Mouse (Mus musculus) gonadal fat pad, adult 2 months (tissue): ENCODE measurements around the gene Fbxw11. TPM values are rescaled to one million over a fixed set of nuclear protein-coding genes. Genes with fewer than 3 reads are reported as not detected.

ENCODE experiments used
- DNase-seq: peaks from one replicate; pipeline ENCODE4 v3.0.0-alpha.2; 2012; ENCODE audit warnings: low read depth
- polyA plus RNA-seq: library from polyadenylated mRNA; depleted of rRNA; stranded (reverse); fragments of >200 nt; gene quantifications from 2 replicates; pipeline ENCODE4 v1.2.3, GENCODE M21; 2012

The Fbxw11 gene
- polyA plus RNA-seq, 1 experiment = 57.2 TPM

DNA sequence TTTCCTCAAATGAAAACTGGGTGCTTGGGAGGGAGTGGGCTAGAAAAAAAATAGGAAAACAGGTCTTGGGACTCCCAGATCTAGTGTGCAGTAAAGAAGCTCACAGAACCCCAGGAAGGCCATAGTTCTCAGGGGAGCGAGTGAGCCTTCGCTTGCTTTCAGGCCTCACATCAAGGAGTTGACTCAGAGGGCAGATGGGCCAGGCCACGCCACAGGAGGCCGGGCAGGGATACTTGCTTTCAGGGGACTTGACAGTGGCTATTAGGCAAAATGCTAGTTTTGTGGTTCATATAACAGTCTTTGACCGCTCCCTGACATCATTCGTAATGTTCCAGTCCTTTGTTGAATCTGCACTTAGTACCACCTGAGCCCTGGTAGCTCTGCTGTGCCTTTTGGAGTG is 18.6 kb upstream of the Fbxw11 start:
- DNase-seq = no peak

DNA sequence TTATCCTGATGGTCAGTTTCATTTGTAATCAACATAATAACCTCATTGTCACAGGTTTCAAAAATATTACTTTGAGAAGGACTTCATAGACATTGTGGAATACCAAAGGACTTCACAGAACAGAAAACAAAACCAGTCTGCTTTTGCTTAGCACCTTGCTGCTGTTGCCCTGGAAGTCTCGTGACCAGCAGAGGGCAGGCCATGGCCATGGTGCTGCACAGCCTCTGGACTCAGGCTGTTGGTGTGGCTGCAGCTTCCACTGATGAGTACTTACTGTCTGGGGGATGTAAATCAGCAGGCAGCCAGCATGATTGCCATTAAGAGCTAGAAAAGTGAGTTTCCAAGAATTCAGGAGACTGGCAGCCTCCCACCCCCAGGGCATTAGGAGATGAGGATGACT is 16.8 kb upstream of the Fbxw11 start:
- DNase-seq = no peak

DNA sequence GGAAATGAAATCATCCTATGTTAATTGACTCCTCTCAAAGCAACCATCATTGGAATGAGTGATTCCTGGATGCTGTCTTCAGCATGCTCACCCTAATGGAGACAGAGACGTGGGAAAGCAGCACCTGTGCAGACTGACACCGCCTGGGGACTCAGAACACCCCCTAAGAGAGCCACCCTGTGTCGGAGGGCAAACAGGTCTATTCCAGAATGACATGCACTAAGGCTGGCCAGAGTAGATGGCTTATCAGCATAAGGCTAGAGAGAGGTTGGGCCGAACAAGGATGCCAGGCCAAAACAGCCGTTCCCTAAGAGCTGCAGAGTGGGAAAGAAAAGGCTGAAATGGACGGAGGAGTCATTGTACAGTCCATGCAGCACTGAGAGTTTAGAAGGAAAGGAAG is 16.4 kb upstream of the Fbxw11 start:
- no peak for DNase-seq

DNA sequence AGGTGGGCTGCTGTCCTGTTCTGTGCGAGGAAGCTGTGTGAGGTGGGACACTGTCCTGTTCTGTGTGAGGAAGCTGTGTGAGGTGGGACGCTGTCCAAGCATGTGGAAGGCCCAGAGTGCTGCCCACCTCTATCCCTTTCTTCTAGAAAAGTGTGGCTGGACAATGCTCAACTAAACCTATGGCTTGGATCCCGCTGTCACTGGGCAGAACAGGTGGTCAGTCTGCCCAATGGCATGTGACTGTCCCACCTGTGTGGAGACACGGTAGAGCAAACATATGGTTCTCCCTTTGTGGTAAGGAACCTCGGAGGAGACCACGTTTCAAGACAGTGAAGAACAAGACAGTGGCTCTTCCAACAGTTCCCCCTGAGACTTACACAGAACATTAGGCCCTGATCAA is 14.6 kb upstream of the Fbxw11 start:
- no peak for DNase-seq

DNA sequence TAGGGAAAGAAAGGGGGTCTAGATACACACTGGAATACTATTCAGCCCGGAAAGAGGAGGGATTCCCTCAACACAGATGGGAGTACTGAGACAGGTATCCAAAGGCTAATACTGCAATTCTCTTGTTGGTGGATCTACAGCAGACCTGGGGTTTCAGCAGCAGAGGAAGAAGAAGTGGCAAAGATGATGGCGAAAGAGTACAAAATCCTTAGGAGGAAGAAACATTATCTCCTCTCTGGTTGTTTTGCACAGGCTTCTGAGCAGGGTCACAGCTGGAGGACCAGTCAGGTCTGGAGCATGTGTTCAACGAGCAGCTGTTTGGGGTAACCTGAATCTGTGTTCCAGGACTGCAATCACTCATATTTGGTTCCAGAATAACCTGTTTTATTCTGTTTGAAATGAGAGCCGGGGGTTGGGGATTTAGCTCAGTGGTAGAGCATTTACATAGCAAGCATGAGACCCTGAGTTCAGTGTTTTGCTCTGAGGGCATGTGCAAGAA is 12.8 kb upstream of the Fbxw11 start:
- DNase-seq = no peak

DNA sequence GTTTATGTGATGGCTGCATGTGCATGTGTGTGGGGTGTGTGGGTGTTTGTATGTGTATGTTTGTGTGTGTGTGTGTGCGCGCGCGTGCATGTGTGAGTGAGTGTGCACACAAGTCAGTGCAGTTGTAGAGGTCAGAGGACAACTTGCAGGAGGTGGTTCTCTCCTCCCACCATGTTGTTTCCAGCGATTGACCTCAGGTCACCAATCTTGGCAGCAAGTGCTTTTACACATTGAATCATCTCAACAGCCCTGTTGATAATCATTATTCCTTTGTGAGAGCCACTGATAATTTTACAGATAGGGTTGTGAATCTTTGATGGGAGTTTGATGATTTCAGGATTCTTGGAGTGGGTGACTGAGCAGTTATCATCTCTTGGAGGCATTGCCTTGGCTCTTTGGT is 9.9 kb upstream of the Fbxw11 start:
- no peak for DNase-seq

DNA sequence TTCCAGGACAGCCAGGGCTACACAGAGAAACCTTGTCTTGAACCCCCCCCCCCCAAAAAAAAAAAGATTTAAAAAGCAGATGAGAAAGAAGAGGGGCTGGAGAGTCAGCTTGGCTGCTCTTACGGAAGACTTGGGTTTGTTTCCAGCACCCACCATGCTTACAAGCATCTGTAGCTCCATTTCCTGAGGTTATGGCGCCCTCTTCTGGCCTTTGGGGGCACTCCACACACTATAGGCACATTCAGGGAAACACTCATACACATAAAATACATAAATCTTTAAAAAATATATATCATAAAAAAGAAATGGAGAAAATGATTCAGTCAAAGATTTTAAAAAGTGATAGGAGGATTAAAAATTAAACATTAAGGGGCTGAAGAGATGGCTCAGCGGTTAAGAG is 9.0 kb upstream of the Fbxw11 start:
- DNase-seq = no peak

DNA sequence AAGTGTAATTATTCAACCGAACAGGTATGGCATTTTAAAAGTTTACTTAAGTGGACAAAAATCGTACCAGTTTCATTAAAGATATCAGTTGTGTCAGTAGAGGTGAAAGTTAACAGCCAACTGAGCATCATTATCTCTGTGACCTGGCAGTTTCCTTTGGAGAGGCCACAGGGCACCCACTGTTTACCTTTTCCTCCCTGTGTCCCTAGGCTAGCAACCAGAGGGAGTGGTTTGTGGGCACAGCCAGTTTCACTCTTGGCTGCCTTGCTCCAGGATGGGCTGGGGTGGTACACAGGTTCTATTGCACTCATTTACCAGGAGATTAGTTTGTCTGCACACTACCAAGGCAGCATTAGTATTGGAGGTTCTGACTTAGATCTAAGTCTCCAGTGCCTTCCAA is 8.4 kb upstream of the Fbxw11 start:
- no peak for DNase-seq

DNA sequence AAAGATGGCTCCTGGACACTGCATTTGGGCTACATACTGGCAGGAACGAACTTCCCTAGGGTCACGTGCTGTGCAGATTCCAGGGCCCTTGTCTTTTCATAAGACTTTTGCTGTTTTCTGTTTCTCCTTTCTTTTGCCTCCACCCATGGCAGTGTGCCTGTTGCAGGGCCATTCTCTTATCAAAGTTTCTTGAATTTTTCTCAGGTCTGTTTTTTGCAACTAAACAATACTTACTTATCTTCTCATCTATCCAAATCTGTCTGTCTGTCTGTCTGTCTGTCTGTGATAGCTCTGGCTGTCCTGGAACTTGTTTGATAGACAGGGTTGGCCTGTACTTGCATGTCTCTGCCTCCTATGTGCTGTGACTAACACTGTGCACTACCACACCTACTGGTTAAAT is 7.7 kb upstream of the Fbxw11 start:
- DNase-seq = no peak

DNA sequence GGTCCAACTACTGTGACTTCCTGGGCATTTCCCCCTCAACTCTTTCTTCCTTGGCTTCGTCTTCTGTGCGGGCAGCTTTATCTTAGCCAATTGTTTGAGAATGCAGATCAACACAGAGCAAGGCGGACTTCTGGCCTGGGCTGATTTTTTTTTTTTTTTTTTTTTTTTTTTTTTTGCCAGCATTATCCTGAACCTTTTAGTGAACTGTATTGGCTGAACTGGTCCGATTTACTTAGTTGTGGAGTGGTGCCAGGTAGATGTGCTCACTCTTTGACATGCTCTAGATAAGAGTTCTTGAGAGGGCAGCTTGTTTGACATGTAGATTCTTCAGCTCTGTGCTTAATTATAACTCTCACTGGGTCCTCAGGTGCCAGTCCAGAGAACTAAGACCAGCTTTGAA is 6.2 kb upstream of the Fbxw11 start:
- DNase-seq = no peak

DNA sequence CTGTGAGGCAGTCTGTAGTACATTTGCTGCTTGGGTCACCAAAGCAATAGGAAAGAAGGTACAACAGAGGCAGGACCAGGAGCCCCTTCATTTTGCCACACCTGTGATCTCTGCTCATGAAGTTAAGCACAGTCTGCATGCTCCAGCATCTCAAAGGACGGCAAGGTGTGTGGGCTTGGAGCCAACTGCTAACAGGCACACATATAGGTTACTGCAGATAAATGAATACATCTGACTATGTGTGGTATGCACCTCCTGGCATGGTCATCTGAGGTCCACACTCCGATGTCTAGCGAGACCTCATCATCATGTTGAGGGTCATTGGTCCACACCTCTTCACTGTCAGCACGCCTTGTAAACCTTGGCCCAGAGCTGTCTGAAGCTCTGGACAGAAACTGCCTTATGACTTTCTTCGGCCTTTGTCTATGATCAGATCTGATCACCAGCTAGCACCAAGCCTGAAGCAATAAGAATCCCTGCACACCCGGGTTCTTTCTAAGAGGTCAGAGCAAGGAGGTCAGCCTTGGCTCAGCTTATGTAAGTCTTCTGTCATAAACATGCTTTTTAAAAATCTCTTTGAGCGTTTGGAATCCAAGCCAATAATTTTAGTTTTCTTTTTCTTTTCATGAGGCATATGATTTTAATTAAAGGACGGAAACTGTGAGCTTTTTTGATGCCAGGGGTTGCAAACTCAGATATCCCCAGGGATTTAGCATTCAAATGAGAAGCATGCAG is 3.8 kb upstream of the Fbxw11 start:
- no peak for DNase-seq

DNA sequence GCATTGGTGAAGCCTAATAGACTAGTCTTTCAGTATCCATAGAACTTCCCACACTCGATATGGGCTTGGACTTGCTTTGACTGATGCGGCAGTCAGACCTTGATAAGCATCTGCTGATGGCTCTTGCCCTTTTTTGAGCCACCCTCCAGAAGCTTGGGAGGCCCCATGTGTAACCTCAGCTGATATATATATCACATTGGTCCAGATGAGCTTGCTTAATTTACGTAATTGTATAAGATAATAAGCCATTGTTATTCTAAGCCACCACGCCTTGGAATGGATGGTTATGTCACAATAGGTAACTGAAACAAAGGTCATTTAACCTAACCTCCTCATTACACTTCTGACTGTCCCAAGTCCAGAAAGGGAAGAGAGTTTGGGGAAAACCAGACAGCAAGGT is 1.9 kb upstream of the Fbxw11 start:
- DNase-seq = peak; percentile 57

DNA sequence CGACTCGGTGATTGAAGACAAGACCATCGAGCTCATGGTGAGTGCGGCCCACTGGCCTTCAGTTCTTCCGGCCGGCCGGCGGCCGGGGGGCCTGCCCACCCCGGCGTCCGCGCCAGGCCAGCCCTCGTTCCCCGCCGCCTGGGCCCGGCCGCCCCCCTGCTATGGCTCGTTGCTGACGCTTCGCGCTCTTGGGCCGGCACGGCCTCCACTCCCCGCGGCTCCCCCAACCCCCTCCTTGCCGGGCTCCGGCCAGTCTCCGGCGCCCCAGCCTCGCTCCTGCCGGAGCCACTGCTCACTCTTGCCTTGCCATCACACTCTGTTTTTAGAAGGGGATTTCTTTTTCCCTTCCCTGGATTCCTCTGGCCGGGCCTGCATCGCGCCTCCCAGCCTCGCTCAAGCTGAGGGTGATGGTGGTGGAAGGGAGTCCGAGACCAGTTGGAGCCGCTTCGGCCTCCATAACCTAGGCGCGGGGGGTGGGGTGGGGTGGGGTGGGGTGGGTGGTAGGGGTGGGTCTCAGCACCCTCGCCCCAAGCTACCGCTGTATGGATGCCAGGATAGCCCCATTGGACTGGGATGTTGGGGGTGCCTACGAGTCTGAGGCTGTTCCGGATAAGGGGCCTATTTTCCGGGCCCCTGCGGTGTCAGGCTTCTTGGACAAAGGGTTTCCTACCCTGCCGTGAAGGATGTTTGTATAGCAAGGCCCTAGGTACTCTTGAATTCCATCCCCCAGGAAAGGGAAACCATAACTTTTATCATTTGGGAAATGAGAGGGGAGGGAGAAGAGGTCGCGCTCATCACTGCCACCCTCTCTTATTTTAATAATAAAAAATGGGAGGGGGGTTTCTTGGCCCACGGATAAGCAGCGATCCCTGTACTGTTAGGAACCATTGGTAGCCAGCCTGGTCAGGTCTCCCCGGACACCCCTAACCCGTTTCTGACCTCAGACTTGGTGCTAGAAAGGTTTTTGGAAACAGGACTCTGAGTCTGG is 669 bp downstream of the Fbxw11 start:
- no peak for DNase-seq

DNA sequence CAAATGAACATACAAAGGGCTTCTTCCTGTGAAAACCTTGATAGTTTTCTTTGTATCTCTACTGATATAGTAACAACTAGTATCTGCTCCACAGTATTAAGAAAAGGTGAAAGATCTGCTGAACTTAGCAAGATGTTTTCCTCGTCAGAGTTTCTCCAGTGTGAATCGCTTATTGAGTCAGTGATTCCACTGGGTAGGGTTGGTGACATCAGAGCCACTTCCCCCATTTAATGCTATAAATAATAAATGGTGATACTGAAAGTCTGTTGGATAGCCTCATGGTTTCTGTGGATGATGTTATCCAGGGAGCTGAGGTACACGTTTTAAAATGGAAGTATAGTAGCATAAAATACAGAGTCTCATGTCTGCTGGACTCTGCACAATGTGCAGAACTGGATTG is 1.5 kb downstream of the Fbxw11 start:
- DNase-seq = no peak

DNA sequence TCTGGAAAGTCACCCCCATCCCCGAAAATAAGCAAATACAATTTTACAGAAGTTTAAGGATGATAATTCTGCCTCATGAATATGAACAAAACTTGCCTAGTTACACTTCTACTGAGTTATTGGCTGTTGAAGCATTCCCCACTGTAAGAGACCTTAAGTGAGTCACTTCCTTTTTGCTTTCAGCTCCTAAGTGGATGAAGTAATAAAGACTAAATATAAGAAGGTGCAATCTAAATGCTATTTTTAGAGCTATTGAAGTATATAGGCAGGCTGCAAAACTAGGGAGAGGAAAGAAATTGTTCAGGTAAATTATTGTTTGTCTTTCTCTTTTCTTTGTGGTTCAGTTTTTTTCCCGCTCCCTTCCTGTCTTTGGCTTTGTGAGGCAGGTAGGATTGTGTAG is 4.7 kb downstream of the Fbxw11 start:
- DNase-seq = no peak

DNA sequence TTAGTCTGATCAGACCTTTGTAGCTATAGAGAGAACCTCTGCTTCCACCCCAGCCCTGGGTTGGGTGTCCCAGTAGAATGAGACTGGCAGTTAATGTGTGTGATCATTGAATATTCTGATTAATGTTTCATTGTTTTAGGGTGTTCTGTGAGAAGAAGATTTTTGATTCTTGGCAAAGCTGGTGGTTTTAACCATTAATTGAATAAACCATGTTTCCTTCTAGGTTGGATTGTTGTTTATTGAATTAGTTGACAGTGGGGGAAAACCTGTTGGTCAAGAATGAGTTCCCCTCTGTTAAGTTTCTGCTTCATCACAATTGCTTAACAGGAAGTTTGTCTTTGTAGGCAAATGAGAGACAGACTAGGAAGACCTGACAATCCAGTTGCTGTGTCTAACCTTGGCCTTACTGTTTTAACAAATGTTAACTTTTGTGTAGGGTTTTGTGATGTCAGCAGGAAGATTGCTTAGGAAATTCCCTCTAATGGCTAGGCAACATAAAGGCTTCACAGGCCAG is 7.8 kb downstream of the Fbxw11 start:
- no peak for DNase-seq

DNA sequence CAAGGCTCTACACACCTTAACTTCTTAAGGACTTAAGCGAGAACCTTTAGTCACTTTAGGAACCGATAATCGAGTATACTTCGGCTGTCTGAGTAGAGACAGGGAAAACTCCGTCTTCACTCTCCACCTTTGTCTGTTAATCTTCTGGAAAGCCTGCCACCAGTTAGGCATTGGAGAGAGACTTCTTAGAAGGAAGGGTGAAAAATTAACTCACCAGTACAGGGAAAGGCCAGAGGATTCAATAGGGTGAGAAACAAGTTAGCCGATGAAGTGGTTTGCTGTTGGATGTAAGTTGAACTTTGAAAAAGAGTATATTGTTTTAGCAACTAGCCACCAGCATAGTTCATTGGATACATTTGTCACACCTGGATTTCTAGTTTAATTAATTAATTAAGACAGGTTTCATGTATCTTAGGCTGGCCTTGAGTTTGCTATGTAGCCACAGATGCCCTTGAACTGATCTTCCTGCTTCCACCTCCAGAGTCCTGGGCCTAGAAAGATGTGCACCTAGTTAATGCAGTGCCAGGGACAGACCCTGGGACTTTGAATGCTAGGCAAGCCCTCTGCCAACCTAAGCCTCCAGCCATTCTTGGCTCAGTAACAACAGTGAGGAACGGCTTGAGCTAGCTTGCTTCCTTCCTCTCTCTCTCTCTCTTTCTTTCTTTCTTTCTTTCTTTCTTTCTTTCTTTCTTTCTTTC is 8.5 kb downstream of the Fbxw11 start:
- DNase-seq = no peak

DNA sequence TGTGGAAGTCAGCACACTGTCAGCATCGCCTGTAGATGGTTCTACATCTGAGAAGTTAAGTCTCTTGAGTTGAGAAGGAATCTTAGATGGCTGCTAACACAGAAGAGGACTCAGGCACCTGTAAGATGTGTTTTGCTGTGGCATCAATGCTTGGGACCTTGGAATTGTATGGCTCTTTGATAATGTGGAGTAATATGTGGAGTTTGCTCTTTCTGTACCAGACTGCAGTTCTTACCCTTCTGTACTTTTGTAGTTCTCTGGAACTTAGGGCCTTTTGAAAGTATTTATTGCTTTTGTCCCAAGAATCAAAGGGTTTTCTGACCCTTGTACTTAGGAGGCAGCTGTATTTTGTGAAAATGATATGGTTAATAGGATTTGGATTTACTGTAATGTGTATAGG is 9.2 kb downstream of the Fbxw11 start:
- DNase-seq = no peak

DNA sequence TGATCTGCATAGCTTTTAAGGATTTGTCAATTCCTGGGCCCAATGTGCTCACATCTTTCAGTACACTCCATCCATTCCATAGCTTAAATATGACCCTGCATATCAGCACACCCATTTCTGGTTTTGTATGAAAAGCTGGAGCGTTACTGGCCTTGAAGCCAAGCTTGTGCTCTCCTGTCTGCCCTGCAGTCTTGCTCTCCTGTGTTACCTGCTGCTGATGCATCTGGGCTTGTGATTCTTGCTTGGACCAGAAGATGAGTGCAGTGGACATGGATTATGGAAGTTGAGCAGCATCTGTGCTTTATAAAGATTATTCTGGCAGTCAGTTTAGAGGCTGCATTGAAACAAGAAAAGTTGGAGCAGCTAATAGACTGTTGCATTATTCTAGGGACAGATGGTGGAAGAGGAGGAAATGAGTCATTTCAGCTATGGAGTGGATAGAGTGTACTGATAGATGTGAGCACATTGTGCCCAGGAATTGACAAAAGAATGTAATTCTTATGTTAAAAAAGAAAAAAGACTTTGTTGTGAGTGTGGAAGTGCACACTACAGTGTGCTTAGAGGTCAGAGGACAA is 19.6 kb downstream of the Fbxw11 start:
- no peak for DNase-seq

DNA sequence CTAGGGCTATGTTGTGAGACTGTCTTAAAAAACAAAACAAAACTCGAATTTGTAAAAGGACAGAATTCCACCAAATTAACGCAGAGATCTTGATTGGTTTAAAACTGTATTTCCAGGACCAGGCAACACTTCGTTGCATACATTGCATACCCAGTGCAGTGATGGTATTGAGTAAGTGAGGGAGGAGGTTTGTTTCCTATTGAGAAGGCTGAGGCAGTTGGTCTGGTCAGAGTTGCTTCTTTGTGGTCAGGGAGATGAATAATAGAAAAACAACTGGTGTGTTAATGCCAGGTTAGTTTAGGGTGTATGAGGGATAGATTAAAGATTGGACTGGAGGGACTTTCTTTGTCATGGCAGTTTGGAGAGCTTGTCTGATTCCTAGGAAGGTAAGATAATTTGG is 23.1 kb downstream of the Fbxw11 start:
- no peak for DNase-seq

DNA sequence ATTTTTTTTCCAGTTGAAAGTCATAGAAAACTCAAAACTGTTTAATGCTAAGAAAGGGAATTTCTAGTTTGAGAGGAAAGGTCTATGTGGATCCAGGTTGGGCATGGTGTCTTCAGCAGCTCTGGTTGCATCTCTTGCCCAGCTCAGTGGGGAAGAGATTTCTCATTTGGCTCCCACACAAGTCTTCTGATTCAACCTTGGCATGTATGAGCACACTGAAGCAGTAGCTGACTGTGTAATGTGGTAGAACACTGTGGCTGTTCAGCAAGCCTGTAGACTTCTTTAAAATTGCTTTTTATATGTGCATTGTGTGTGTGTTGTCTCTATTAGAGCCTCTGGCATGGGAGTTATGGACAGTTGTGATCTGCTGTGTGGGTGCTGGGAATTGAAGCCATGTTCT is 24.5 kb downstream of the Fbxw11 start:
- no peak for DNase-seq

DNA sequence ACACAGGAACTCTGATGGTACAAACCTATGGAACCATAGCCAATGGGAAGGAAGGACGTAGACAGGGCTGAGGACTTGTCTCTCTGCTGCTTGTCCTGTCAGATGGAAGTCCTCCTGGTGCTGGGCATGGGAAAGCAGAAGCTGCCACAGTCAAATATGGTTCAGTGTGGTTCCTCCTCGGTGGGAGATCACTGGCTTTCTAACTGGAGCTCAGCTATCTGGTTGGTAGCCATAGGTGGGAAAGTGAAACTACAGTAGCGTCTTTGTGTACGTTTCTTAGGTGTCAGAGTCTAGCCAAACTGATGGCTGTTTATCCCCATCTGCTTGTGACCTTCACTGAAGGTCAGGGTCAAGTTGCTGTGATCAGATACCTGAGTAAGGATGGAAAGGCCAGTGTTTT is 29.0 kb downstream of the Fbxw11 start:
- DNase-seq = no peak
